Mouse (Mus musculus) cerebellum, postnatal 10 days (tissue): ENCODE results near the gene Rtn4rl1.
"Not testable (repeated sequence)": the region's sequence is repeated elsewhere in the genome, so short reads cannot be mapped to it uniquely, and the experiment has no call there.

Experiments
- DNase-seq, 2 experiments: peaks; one replicate each; pipeline ENCODE4 v3.0.0; 2021; ENCODE audit warnings: mixed read lengths in 2 of 2

Rtn4rl1 gene

GRCm38 (mm10) chr11:75279342-75280065 lies 85.9 kb downstream of the Rtn4rl1 start:
- DNase-seq: peak; percentile 65 to 69

GRCm38 (mm10) chr11:75280066-75280410 lies 86.5 kb downstream of the Rtn4rl1 start:
- DNase-seq: no peak

- DNase-seq: no peak
Observed at GRCm38 (mm10) chr11:75280435-75281001, 86.9 kb downstream of the Rtn4rl1 start.

GRCm38 (mm10) chr11:75281380-75282256 lies 88.0 kb downstream of the Rtn4rl1 start:
- DNase-seq: peak; percentile 56 to 60

- DNase-seq: peak; percentile 55 to 56
Observed at GRCm38 (mm10) chr11:75282496-75283120, 89.0 kb downstream of the Rtn4rl1 start.

- DNase-seq: not testable (repeated sequence)
Observed at GRCm38 (mm10) chr11:75283784-75284183, 90.2 kb downstream of the Rtn4rl1 start.

- no peak for DNase-seq
Observed at GRCm38 (mm10) chr11:75285893-75286467, 92.4 kb downstream of the Rtn4rl1 start.

GRCm38 (mm10) chr11:75286868-75287267 lies 93.3 kb downstream of the Rtn4rl1 start:
- no peak for DNase-seq

- no peak for DNase-seq
Observed at GRCm38 (mm10) chr11:75287940-75288339, 94.4 kb downstream of the Rtn4rl1 start.

- no peak for DNase-seq
Observed at GRCm38 (mm10) chr11:75288517-75288916, 94.9 kb downstream of the Rtn4rl1 start.

GRCm38 (mm10) chr11:75289120-75289519 lies 95.5 kb downstream of the Rtn4rl1 start:
- DNase-seq: no peak

- peak; percentile 94 to 97 for DNase-seq
Observed at GRCm38 (mm10) chr11:75290566-75291271, 97.1 kb downstream of the Rtn4rl1 start.

- peak; percentile 41 to 52 for DNase-seq
Observed at GRCm38 (mm10) chr11:75291389-75292215, 98.0 kb downstream of the Rtn4rl1 start.

GRCm38 (mm10) chr11:75292281-75292680 lies 98.7 kb downstream of the Rtn4rl1 start:
- no peak for DNase-seq

- no peak for DNase-seq
Observed at GRCm38 (mm10) chr11:75293852-75294361, 100.3 kb downstream of the Rtn4rl1 start.

GRCm38 (mm10) chr11:75294862-75295261 lies 101.3 kb downstream of the Rtn4rl1 start:
- no peak for DNase-seq

GRCm38 (mm10) chr11:75295534-75295933 lies 102.0 kb downstream of the Rtn4rl1 start:
- not testable (repeated sequence) for DNase-seq

GRCm38 (mm10) chr11:75296406-75297005 lies 102.9 kb downstream of the Rtn4rl1 start:
- DNase-seq: no peak

- no peak for DNase-seq
Observed at GRCm38 (mm10) chr11:75297631-75298030, 104.0 kb downstream of the Rtn4rl1 start.

GRCm38 (mm10) chr11:75298491-75298890 lies 104.9 kb downstream of the Rtn4rl1 start:
- DNase-seq: no peak
